Mouse (Mus musculus) myocyte (in vitro differentiated cells): ENCODE measurements at regions not wholly inside any gene's neighbourhood (a gene's known extent, or its start where the extent isn't known, plus 50 kb on each side); places are given as distances from the start of the nearest gene placed in this dataset.

ENCODE experiments used
- H3K27me3 ChIP-seq: one replicate; pipeline ENCODE4 v1.6.1; 2011; ENCODE audit not compliant: control insufficient read depth, insufficient read depth, insufficient read length
- H3K36me3 ChIP-seq: one replicate; pipeline ENCODE4 v1.6.1; 2011; ENCODE audit not compliant: control insufficient read depth, insufficient read depth
- H3K4me2 ChIP-seq: one replicate; pipeline ENCODE4 v1.6.1; 2011; ENCODE audit warnings: low read depth, control low read depth
- H3K4me3 ChIP-seq: one replicate; pipeline ENCODE4 v1.5.1; 2011; ENCODE audit warnings: mild to moderate bottlenecking, control low read depth, moderate library complexity
- H3K79me2 ChIP-seq: one replicate; pipeline ENCODE4 v1.6.1; 2011; ENCODE audit not compliant: control insufficient read depth, insufficient read depth
- H3ac ChIP-seq: one replicate; pipeline ENCODE4 v1.6.1; 2011; ENCODE audit not compliant: control insufficient read depth, insufficient read length
- CEBPB ChIP-seq: IDR thresholded peaks from 2 replicates; pipeline ENCODE4 v1.6.1; 2011; ENCODE audit warnings: mild to moderate bottlenecking, moderate library complexity; ENCODE audit not compliant: poor library complexity, insufficient read depth, severe bottlenecking
- E2F4 ChIP-seq: IDR thresholded peaks from one replicate; pipeline ENCODE4 v1.6.1; 2011; ENCODE audit warnings: mild to moderate bottlenecking, control low read depth, moderate library complexity; ENCODE audit not compliant: insufficient read depth
- MAX ChIP-seq: IDR thresholded peaks from one replicate; pipeline ENCODE4 v1.6.1; 2011; ENCODE audit warnings: low read depth, mild to moderate bottlenecking, control low read depth
- MYOD1 ChIP-seq, 3 experiments: IDR thresholded peaks; one replicate each; pipeline ENCODE4 v1.6.1; 2011; ENCODE audit warnings: control low read depth in 2 of 3, low read depth in 2 of 3, mild to moderate bottlenecking in 2 of 3, moderate library complexity in 1 of 3; ENCODE audit not compliant: insufficient read length in 2 of 3, control insufficient read depth in 1 of 3
- MYOG ChIP-seq, 3 experiments: IDR thresholded peaks; one replicate each; pipeline ENCODE4 v1.6.1; 2011; ENCODE audit warnings: control low read depth in 2 of 3, low read depth in 2 of 3, mild to moderate bottlenecking in 2 of 3; ENCODE audit not compliant: insufficient read length in 2 of 3, control insufficient read depth in 1 of 3, insufficient read depth in 1 of 3
- POLR2A ChIP-seq: IDR thresholded peaks from one replicate; pipeline ENCODE4 v1.6.1; 2011; ENCODE audit warnings: low read depth, mild to moderate bottlenecking, control low read depth, moderate library complexity; ENCODE audit not compliant: insufficient read length
- POLR2AphosphoS2 ChIP-seq: IDR thresholded peaks from one replicate; pipeline ENCODE4 v1.6.1; 2011; ENCODE audit warnings: low read depth, control low read depth; ENCODE audit not compliant: insufficient read length
- REST ChIP-seq: IDR thresholded peaks from one replicate; pipeline ENCODE4 v1.6.1; 2011; ENCODE audit warnings: mild to moderate bottlenecking, control low read depth, moderate library complexity; ENCODE audit not compliant: insufficient read depth, insufficient read length
- SRF ChIP-seq: IDR thresholded peaks from one replicate; pipeline ENCODE4 v1.6.1; 2011; ENCODE audit warnings: low read depth; ENCODE audit not compliant: control insufficient read depth, insufficient read length
- TCF12 ChIP-seq: IDR thresholded peaks from one replicate; pipeline ENCODE4 v1.6.1; 2011; ENCODE audit warnings: mild to moderate bottlenecking, control low read depth; ENCODE audit not compliant: poor library complexity, insufficient read depth, severe bottlenecking
- TCF3 ChIP-seq: IDR thresholded peaks from one replicate; pipeline ENCODE4 v1.6.1; 2011; ENCODE audit warnings: low read depth, control low read depth; ENCODE audit not compliant: insufficient read length
- USF1 ChIP-seq: IDR thresholded peaks from one replicate; pipeline ENCODE4 v1.6.1; 2011; ENCODE audit warnings: low read depth, mild to moderate bottlenecking, control low read depth, moderate library complexity

DNA sequence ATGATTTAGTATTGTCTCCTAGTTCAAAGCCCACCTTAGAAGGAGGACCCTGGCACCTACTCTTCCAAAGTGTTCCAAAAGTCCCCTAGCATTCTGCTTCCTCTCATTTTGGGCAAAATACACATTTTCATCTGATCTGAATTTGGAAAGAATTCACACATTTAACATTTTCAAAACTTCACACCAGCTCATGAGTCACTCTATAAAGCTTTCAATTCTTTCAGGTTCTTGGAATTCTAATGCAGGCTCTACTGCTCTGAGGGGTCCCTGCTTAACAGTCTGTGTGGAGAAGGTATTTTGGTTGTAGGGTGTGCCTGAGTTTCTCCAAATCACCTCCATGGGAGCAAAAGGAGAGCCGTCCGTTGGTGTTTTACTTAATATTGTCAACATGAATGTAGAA is 657.8 kb downstream of the Actr3 start:
- no peak overlapping the region for H3K4me2 ChIP-seq
- H3K36me3 ChIP-seq: no peaks in the 10 kb centered on the region
- TF ChIP-seq MYOG (IDR thresholded peaks at IDR 0.05; ENCODE audit: control insufficient read depth in 1 of 3, insufficient read depth in 1 of 3, insufficient read length in 2 of 3, low read depth in 2 of 3) (no peak), POLR2A (no peak), REST (no peak), MAX (no peak), SRF (no peak), POLR2AphosphoS2 (no peak), USF1 (no peak), E2F4 (no peak), MYOD1 (IDR thresholded peaks at IDR 0.05; ENCODE audit: control insufficient read depth in 1 of 3, insufficient read length in 2 of 3, low read depth in 2 of 3) (no peak), TCF12 (no peak), TCF3 (no peak), CEBPB (no peak)
- no peaks in the 10 kb centered on the region for H3K27me3 ChIP-seq
- no peak overlapping the region for H3K4me3 ChIP-seq
- no peaks in the 10 kb centered on the region for H3K79me2 ChIP-seq
- no peak overlapping the region for H3ac ChIP-seq

DNA sequence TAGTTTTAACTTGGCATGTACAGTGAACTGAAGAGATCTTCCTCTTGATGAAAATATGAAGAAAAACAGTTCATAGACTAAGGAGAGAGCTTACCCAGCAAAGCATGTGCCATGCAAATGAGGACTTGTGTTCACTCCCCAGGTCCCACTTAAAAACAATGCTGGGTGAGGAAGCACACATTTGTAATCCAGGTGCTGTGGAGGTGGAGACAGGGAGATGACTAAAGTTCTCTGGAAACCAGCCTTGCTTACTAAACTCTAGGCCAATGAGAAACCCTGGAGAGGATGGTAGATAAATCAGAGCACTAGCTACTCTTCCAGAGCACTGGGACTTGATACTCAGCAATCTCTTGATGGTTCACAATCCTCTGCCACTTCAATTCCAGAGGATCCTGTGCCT is 678.8 kb downstream of the Actr3 start:
- TF ChIP-seq USF1 (no peak), TCF12 (no peak), E2F4 (no peak), POLR2AphosphoS2 (no peak)
- no peaks in the 10 kb centered on the region for H3K27me3 ChIP-seq
- no peaks in the 10 kb centered on the region for H3K36me3 ChIP-seq
- no peak overlapping the region for H3K4me3 ChIP-seq
- H3K79me2 ChIP-seq: no peaks in the 10 kb centered on the region
- no peak overlapping the region for H3ac ChIP-seq
- no peak overlapping the region for H3K4me2 ChIP-seq

DNA sequence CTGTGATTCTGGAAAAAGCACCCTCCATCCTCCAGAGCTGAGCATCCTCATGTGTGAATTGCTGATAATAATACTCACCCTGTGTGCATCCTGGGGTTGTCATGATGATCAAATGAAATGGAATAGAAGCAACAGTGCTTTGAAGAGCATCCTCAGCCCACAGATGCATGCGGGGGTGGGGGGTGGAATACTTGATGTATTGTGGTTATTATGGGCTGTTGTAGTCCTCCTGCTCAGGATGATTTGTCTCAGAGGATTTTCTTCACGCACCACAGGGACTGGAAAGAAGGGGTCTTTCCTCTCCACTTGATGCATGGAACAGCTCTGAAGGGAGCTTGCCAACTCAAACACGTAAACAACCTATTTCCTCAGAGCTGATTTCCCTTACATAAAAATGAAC is 694.4 kb upstream of the Dpp10 start:
- Histone ChIP-seq H3K79me2 (no peaks in the 10 kb centered on the region), H3ac (no peak overlapping the region), H3K4me3 (no peak overlapping the region), H3K27me3 (no peaks in the 10 kb centered on the region), H3K36me3 (no peaks in the 10 kb centered on the region), H3K4me2 (no peak overlapping the region)
- TF ChIP-seq REST: no peak
- TF ChIP-seq TCF3: no peak
- no peak for TF ChIP-seq POLR2AphosphoS2
- TF ChIP-seq MYOG (IDR thresholded peaks at IDR 0.05; ENCODE audit: control insufficient read depth in 1 of 3, insufficient read depth in 1 of 3, insufficient read length in 2 of 3, low read depth in 2 of 3): no peak
- no peak for TF ChIP-seq MYOD1 (IDR thresholded peaks at IDR 0.05; ENCODE audit: control insufficient read depth in 1 of 3, insufficient read length in 2 of 3, low read depth in 2 of 3)
- TF ChIP-seq E2F4: no peak
- no peak for TF ChIP-seq MAX
- TF ChIP-seq CEBPB: no peak
- TF ChIP-seq POLR2A: no peak
- TF ChIP-seq USF1: no peak
- TF ChIP-seq SRF: no peak
- TF ChIP-seq TCF12: no peak

DNA sequence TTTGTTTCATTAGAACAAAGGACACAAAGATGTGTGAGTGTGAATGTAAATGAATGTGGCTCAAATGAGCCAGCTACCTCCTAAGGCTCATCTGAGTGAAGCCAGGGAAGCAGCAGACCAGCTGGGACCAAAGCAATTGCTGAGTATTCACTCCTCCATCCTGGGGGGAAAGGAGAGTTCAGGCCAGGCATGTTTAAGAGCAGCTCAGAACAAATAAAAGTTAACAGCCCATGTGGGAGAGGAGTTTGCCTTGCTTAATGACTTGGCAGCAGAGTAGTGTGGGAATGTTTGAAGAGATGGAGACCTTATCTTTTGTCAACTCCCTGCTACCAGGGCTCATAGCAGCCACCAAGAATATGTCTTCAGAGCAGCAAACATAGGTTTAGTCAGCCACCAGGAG is 685.0 kb upstream of the Dpp10 start:
- Histone ChIP-seq H3K79me2 (no peaks in the 10 kb centered on the region), H3K27me3 (no peaks in the 10 kb centered on the region), H3K4me3 (no peak overlapping the region), H3ac (no peak overlapping the region), H3K36me3 (no peaks in the 10 kb centered on the region), H3K4me2 (no peak overlapping the region)
- no peak for TF ChIP-seq E2F4
- TF ChIP-seq USF1: no peak
- no peak for TF ChIP-seq REST
- TF ChIP-seq MAX: no peak
- no peak for TF ChIP-seq SRF
- no peak for TF ChIP-seq POLR2A
- TF ChIP-seq POLR2AphosphoS2: no peak
- no peak for TF ChIP-seq TCF12
- TF ChIP-seq TCF3: no peak
- TF ChIP-seq MYOD1 (IDR thresholded peaks at IDR 0.05; ENCODE audit: control insufficient read depth in 1 of 3, insufficient read length in 2 of 3, low read depth in 2 of 3): no peak
- TF ChIP-seq CEBPB: no peak
- TF ChIP-seq MYOG (IDR thresholded peaks at IDR 0.05; ENCODE audit: control insufficient read depth in 1 of 3, insufficient read depth in 1 of 3, insufficient read length in 2 of 3, low read depth in 2 of 3): no peak

DNA sequence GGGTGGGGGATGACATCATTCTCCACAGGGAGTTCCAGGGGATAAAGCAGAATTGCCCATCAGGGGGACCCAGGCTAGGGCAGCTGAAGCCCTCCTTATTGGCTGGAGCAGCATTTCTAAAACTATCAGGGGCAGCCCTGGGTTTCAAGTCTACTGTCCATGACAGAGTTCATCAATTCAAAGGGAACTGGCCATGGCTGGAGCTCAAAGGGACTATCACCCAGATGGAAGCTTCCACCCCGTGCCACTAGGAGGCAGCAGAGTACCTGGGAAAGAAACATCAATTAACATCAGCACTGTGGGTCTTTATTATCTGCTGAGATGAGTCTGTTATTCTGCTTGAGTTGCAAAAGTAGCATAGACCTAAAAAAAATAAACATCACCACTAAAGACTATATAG is 672.7 kb upstream of the Dpp10 start:
- Histone ChIP-seq H3K4me3 (no peak overlapping the region), H3K4me2 (no peak overlapping the region), H3K79me2 (no peaks in the 10 kb centered on the region), H3K27me3 (no peaks in the 10 kb centered on the region), H3K36me3 (no peaks in the 10 kb centered on the region), H3ac (no peak overlapping the region)
- TF ChIP-seq E2F4 (no peak), SRF (no peak), POLR2A (no peak)
